Mouse (Mus musculus): ENCODE results near the gene Hck. TPM values are rescaled to one million over a fixed set of nuclear protein-coding genes. Genes with fewer than 3 reads are reported as not detected.

The Hck gene
- under 1 TPM; 0.20 to 0.45 TPM for total RNA-seq (2021)
- long read RNA-seq, experiment 1, result 0 reads
- long read RNA-seq, experiment 2, partial matches to known transcripts, result 0 of 1 reads
- long read RNA-seq, experiment 2, other reads (novel, unspliced or antisense), result 0 of 1 reads

GRCm38 (mm10) chr2:153108313-153109264 is at the start of gene Hck:
Gene Hck (plus strand): TSS chr2:153108468.
- H3K27ac ChIP-seq, result peak within 1 kb of the TSS; percentile 54
- H3K4me3 ChIP-seq, result peak within 1 kb of the TSS; percentile 67
- DNase-seq, result peak; percentile 62
- no peak for TF ChIP-seq CTCF (IDR thresholded peaks at IDR 0.05)
- intact Hi-C loops (cut with DNase I), result no loop called here

- intact Hi-C loops (cut with DNase I), result no loop called here
- TF ChIP-seq CTCF (IDR thresholded peaks at IDR 0.05), result no peak
- Histone ChIP-seq H3K4me3 (no peak overlapping the region), H3K27ac (no peak overlapping the region)
- no peak for DNase-seq
Observed at GRCm38 (mm10) chr2:153060216-153060615, 48.1 kb upstream of the Hck start.

GRCm38 (mm10) chr2:153063394-153063793 is 44.9 kb upstream of the Hck start:
- Histone ChIP-seq H3K4me3 (no peak overlapping the region), H3K27ac (no peak overlapping the region)
- intact Hi-C loops (cut with DNase I), result no loop called here
- DNase-seq, result no peak
- no peak for TF ChIP-seq CTCF (IDR thresholded peaks at IDR 0.05)

- TF ChIP-seq CTCF (IDR thresholded peaks at IDR 0.05), result no peak
- H3K4me3 ChIP-seq, result peak overlapping the region; percentile 69
- peak overlapping the region; percentile 85 for H3K27ac ChIP-seq
- no peak for DNase-seq
- intact Hi-C loops (cut with DNase I), result no loop called here
Observed at GRCm38 (mm10) chr2:153064190-153064970, 43.9 kb upstream of the Hck start.

- no peak for TF ChIP-seq CTCF (IDR thresholded peaks at IDR 0.05)
- peak; percentile 50 for DNase-seq
- Histone ChIP-seq H3K27ac (peak within 1 kb of the TSS; percentile 85), H3K4me3 (peak within 1 kb of the TSS; percentile 69)
- intact Hi-C loops (cut with DNase I), result no loop called here
Observed at GRCm38 (mm10) chr2:153065747-153066508, 42.3 kb upstream of the Hck start, which contains the start of gene Ccm2l. Gene Ccm2l (plus strand): TSS chr2:153065955.

- intact Hi-C loops (cut with DNase I), result no loop called here
- TF ChIP-seq CTCF (IDR thresholded peaks at IDR 0.05), result no peak
- DNase-seq, result no peak
- Histone ChIP-seq H3K4me3 (peak overlapping the region; percentile 69), H3K27ac (peak overlapping the region; percentile 85)
Observed at GRCm38 (mm10) chr2:153066991-153067390, 41.3 kb upstream of the Hck start.

- DNase-seq, result no peak
- peak; percentile 59 for TF ChIP-seq CTCF (IDR thresholded peaks at IDR 0.05)
- intact Hi-C loops (cut with DNase I), result no loop called here
- peak overlapping the region; percentile 30; the same call in 1 of the 2 replicates for H3K4me3 ChIP-seq
- H3K27ac ChIP-seq, result peak overlapping the region; percentile 38; the same call in 1 of the 2 replicates
Observed at GRCm38 (mm10) chr2:153070762-153071490, 37.3 kb upstream of the Hck start.

- intact Hi-C loops (cut with DNase I), result no loop called here
- no peak for DNase-seq
Observed at GRCm38 (mm10) chr2:153071491-153072184, 36.6 kb upstream of the Hck start.

GRCm38 (mm10) chr2:153074651-153075050 is 33.6 kb upstream of the Hck start:
- Histone ChIP-seq H3K4me3 (no peak overlapping the region), H3K27ac (no peak overlapping the region)
- TF ChIP-seq CTCF (IDR thresholded peaks at IDR 0.05), result no peak
- intact Hi-C loops (cut with DNase I), result no loop called here
- DNase-seq, result no peak

More at GRCm38 (mm10) chr2:153071491-153072184, 36.6 kb upstream of the Hck start:
- Histone ChIP-seq H3K27ac (no peak overlapping the region), H3K4me3 (peak overlapping the region; percentile 24; the same call in 1 of the 2 replicates)
- TF ChIP-seq CTCF (IDR thresholded peaks at IDR 0.05), result no peak

- intact Hi-C loops (cut with DNase I), result no loop called here
- no peak for DNase-seq
- no peak overlapping the region for H3K27ac ChIP-seq
- H3K4me3 ChIP-seq, result no peak overlapping the region
- TF ChIP-seq CTCF (IDR thresholded peaks at IDR 0.05), result no peak
Observed at GRCm38 (mm10) chr2:153075961-153076360, 32.3 kb upstream of the Hck start.
